Mouse (Mus musculus) heart, adult 9 months (tissue): ENCODE data around the gene Sema7a.

Experiments used
- DNase-seq, 2 experiments: peaks; one replicate each; pipeline ENCODE4 v3.0.0; 2022; ENCODE audit warnings: low spot score in 2 of 2

Sema7a gene

GRCm38 (mm10) chr9:57939431-57940348, at the start of gene Sema7a:
Sema7a (plus strand) TSS chr9:57940112.
- peak; percentile 78 to 85 for DNase-seq

GRCm38 (mm10) chr9:57900478-57900877, 39.4 kb upstream of the Sema7a start:
- DNase-seq = no peak

DNA sequence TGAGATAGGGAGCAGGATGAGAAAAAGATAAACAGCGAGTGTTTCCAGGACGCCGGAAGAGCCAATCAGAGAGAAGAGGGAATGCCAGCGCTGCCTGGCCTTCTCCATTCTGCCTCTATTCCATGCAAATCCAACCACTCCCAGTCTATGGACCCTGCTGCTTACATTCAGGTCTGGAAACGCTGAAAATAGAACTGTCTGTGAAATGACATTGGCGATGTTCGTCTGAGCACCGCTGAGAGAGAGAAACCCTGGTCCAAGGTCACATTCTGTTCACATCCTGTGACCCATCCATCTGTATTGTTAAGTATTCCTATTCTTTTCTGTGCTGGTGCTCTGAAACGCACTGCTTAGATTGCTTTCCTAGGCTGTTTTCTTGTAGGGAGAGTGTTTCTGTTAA, 38.7 kb upstream of the Sema7a start:
- no peak for DNase-seq

DNA sequence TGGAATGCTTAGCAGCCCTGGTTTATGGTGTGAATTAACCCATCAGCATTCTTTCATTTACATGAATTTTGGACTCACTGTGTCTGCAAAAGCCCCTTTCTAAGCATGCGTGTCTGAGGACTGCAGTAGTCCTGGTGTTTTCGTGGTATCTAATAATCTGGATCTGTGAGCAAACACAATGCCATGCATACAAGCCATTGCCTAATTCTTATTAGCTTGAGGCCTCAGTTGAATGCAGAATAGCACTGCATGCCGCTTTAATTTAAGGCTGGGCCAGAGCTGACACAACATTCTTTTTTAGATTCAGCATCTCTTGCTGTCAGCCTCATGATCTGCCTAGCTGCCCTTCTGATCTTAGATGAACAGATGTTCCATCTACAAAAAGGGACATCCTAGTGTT, 38.3 kb upstream of the Sema7a start:
- DNase-seq = no peak

DNA sequence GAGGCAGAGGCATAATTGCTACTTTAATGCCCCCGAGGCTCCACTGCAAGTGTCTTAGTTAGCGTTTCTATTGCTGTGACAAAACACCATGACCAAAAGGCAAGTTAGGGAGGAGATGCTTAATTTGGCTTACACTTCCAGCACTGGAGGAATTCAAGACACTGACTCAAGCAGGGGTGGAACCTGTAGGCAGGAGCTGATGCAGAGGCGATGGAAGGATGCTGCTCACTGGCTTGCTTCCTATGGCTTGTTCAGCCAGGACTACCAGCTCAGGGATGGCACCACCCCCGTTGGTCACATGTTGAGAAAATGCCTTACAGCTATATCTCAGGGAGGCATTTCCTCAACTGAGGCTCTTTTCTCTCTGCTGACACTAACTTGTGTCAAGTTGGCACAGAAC, 37.8 kb upstream of the Sema7a start:
- no peak for DNase-seq

DNA sequence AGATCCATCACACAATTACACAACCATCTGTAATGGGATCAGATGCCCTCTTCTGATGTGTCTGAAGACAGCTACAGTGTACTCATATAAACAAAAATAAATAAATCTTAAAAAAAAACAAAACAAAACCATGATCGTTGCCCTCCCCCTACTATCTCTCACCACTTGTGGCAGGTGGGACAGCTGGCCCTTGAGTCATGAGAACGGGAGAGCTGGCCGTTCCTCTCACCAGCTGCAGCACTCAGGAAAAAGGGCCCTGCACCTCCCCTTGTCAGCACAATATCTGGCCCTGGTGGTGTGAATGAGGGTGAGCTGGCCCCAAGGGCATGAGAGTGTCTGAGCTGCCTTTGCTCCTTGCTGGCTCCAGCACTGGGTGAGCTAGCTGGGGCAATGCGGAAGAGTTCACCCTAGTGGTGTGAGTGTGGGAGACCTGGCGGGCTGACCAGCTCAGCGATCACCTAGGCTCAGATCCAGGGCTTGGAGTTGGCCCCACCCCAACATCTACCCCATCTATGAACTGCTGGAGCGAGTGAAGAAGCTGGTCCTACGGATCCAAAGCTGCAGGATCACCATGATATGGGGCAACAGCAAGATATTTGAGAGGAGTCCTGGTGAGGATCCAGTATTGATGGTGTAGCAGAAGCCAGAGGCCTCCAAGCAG, 36.2 kb upstream of the Sema7a start:
- no peak for DNase-seq

- DNase-seq = no peak
Measured at GRCm38 (mm10) chr9:57904250-57904644, 35.7 kb upstream of the Sema7a start.

- DNase-seq = no peak
Measured at GRCm38 (mm10) chr9:57907206-57907605, 32.7 kb upstream of the Sema7a start.

DNA sequence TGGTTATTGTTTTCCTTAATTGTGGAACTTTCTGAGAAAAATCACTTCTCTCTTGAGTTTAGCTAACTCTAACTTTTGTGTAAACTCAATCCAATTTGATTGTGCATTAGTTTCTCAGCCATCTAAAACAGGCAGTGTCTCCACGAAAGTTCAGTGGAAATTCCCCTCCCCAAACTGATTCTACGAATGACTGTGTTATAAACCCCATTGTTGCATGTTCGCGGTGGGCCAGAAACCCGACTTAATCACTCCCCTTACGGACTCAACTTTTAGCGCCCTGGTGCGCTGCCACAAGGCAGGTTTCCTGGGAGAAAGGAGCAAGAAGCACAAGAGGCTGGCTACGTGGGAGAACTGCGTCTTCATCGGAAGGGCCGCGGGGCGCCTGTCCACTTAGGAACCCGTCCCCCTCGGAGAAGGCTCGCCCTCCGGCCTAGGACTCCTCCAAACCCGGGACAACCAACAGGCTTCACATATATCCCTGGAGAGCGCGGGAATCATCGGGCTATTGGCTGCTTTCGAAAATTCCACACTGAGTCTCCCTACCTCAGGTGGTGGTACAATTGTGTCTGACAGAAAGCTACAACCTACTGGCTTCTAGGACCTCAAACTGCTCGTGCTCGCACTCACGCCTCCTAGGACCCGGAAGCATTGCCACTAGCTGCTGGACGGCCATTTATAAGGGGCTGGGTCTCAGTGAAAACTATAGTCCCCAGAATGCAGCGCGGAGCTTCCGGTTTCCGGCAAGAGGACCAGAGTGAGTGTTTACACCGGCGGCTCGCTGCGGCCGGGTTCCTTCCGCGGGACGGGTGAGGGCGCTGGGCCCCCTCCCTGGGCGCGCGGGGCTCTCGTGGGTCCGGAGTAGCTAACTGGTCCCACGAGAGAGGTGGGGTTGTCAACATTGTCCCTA, 29.4 kb upstream of the Sema7a start, which contains the start of gene Ubl7:
TSS of gene Ubl7 (plus strand) at position 726 of the 907 bp plus-strand sequence.
- DNase-seq = peak; percentile 91 to 94

- no peak for DNase-seq
Measured at GRCm38 (mm10) chr9:57912571-57912970, 27.3 kb upstream of the Sema7a start.

GRCm38 (mm10) chr9:57921491-57922060, 18.3 kb upstream of the Sema7a start:
- DNase-seq = no peak

DNA sequence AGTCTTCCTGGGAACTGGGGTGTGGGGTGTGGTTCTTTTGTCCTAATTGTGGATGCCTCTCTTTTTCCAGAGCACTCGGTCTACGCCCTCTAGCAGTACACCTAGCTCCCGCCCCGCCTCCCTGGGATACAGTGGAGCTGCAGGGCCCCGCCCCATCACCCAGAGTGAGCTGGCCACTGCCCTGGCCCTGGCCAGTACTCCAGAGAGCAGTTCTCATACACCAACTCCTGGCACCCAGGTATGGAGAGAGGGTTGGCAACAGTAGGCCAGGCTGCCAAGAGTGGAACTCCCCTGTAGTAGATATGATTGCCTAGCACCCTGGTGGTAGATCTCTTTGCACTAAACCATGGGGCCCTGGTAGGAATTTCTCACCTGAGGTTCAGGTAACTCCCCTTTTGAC, 17.5 kb upstream of the Sema7a start:
- DNase-seq = no peak

DNA sequence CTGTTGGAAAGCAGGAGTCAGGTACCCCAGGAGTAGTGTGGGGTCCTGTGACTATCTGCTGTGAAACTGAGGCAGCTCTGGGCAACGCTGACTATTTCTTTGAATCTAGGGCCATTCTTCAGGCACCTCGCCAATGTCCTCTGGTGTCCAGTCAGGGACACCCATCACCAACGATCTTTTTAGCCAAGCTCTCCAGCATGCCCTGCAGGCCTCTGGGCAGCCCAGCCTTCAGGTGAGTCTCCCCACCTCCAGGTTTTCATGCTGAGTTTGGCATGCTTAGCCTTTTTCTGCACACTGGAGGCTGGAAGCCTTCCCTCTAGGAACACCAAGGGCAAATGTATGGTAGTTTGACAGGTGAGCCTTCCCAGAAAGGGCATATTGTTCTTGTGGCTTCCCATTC, 16.9 kb upstream of the Sema7a start:
- no peak for DNase-seq

- DNase-seq = no peak
Measured at GRCm38 (mm10) chr9:57931166-57931767, 8.6 kb upstream of the Sema7a start.

DNA sequence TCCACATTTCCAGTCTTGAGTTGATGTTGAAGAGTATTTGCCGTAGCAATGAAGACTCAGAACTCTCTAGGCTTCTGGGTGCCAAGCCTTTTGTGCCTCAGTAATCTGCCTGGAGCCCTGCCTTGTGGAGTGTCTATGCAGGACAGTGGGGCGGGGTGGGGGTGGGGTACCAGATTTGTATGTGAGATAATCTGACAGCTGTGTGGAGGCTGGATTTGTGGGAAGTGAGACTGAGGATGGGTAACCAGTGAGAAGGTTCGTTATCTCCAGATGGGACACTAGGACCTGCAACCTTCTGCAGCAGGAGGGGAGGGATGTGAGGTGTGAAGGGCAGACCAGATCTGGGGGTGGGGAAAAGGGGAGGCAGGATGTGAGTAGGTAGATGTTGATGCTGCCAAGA, 7.7 kb upstream of the Sema7a start:
- DNase-seq = no peak

- DNase-seq = no peak
Measured at GRCm38 (mm10) chr9:57932831-57933602, 6.9 kb upstream of the Sema7a start.

DNA sequence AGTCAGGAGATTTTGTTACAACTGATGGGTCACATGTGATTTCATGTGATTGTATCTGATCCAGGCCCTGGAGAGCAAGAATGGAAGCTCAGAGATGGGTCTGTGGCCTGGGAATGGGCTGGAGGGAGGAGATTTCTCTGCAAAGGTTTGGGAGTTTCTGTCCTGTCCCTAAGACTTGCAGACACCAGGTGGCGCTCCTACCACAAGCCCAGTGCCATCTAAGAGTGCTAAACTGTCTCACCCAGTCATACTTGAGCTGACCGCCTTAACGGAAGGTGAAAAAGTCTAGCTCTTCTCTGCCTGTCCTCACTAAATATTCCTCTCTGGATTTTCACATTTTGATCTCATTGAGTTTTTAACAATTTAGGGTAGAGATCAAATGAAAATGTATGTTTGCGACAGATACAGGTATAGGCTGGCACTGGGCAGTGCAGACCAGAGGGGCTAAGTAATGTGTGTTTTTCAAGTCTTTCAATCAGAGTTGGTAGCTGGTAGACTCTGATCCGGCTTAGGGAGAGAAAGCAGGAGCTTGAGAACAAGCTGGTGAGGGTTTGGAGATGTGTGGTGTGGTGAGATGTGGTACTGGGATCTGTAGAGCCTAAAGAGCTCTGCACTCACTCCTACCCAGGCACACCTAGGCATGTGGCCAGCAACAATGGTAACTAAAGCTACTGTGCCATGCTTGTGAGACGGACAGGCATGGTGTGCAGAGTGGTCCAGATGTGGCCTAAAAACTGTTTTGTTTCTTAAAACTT, 4.1 kb upstream of the Sema7a start:
- peak in 1 of 2 experiments; percentile 84 for DNase-seq

- no peak for DNase-seq
Measured at GRCm38 (mm10) chr9:57937171-57937570, 2.7 kb upstream of the Sema7a start.

GRCm38 (mm10) chr9:57937651-57938050, 2.3 kb upstream of the Sema7a start:
- DNase-seq = no peak
